Mouse (Mus musculus) testis, adult 2 months (tissue): ENCODE measurements around the gene Mlh1.

Experiments used
- CTCF ChIP-seq: fragments of 200-500 bp; IDR thresholded peaks from 2 replicates; pipeline ENCODE4 v1.5.1; 2012; ENCODE audit warnings: low read depth, mild to moderate bottlenecking, inconsistent platforms, low read length, moderate library complexity; ENCODE audit not compliant: control insufficient read depth, insufficient read depth, insufficient replicate concordance
- POLR2A ChIP-seq: fragments of 200-500 bp; IDR thresholded peaks from 2 replicates; pipeline ENCODE4 v1.6.1; 2012; ENCODE audit warnings: low read depth, mild to moderate bottlenecking, inconsistent platforms, low read length, moderate library complexity; ENCODE audit not compliant: control insufficient read depth

DNA sequence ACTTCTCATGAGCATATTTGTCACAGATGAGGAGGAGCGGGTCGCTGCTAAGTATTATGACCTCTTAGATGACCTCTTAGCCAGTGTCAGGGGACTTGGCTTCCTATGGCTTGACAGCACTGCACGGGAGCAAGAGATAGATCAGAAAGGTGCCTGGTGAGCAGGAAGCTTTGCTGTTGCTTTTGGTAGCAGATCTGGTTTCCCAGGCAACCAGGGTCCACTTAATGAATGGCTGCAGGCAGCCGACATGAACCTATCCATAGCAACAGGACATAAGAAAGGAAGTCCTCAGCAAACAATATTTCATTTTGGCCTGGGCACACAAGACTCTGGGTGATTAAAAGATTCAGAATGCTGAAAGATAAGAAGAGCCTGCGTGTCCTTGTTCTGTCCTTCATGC is 14.1 kb upstream of the Mlh1 start:
- TF ChIP-seq POLR2A, result no peak
- no peak for TF ChIP-seq CTCF
